Mouse (Mus musculus) intestine, embryonic 16.5 days (tissue): ENCODE measurements around the gene Epha1. TPM values are rescaled to one million over a fixed set of nuclear protein-coding genes. Genes with fewer than 3 reads are reported as not detected.

Experiments used
- ATAC-seq: fragments of 200-750 bp; cut with Nextera tagmentation; 2 replicates; pipeline ENCODE4 v1.8.0; 2017; ENCODE audit warnings: moderate TSS enrichment, moderate library complexity
- H3K27ac ChIP-seq: fragments of 300-500 bp; sonication (generic); 2 replicates; pipeline ENCODE4 v1.5.1; 2014; ENCODE audit warnings: mild to moderate bottlenecking, low read length
- H3K27me3 ChIP-seq: fragments of 300-500 bp; sonication (generic); replicated peaks from 2 replicates; pipeline ENCODE4 v1.6.1; 2014; ENCODE audit warnings: low read length, control low read depth, mixed read lengths; ENCODE audit not compliant: control insufficient read depth, insufficient read depth
- H3K36me3 ChIP-seq: fragments of 300-500 bp; sonication (generic); 2 replicates; pipeline ENCODE4 v1.6.1; 2014; ENCODE audit warnings: low read length, control low read depth; ENCODE audit not compliant: control insufficient read depth, insufficient read depth
- H3K4me1 ChIP-seq: fragments of 300-500 bp; sonication (generic); 2 replicates; pipeline ENCODE4 v1.6.1; 2014; ENCODE audit warnings: low read length, control low read depth, mixed read lengths; ENCODE audit not compliant: control insufficient read depth, insufficient read depth
- H3K4me2 ChIP-seq: fragments of 300-500 bp; sonication (generic); 2 replicates; pipeline ENCODE4 v1.6.1; 2014; ENCODE audit warnings: low read depth, low read length, control low read depth
- H3K4me3 ChIP-seq: fragments of 300-500 bp; sonication (generic); 2 replicates; pipeline ENCODE4 v1.5.1; 2014; ENCODE audit warnings: mild to moderate bottlenecking, low read length
- H3K9ac ChIP-seq: fragments of 300-500 bp; sonication (generic); 2 replicates; pipeline ENCODE4 v1.6.1; 2014; ENCODE audit warnings: low read depth, low read length
- H3K9me3 ChIP-seq: fragments of 300-500 bp; sonication (generic); 2 replicates; pipeline ENCODE4 v1.6.1; 2016; ENCODE audit warnings: low read length, control low read depth; ENCODE audit not compliant: control insufficient read depth
- WGBS: fragments of 180-500 bp; shearing (Covaris S2); extraction: QIAGEN DNeasy Blood & Tissue Kit; methylation state at CpG from one replicate; pipeline ENCODE4 v1.1.7; 2014; 5-methylcytosine and 5-hydroxymethylcytosine counted together
- polyA plus RNA-seq: library from polyadenylated mRNA; unstranded; fragments of >200 nt; fragmentation: Nextera tagmentation; extraction: Ambion mirVana; gene quantifications from 2 replicates; pipeline ENCODE4 v1.2.1, GENCODE M21; 2015

Epha1 gene
- polyA plus RNA-seq, 1 experiment from 2014 or later, result 10.0 TPM

DNA sequence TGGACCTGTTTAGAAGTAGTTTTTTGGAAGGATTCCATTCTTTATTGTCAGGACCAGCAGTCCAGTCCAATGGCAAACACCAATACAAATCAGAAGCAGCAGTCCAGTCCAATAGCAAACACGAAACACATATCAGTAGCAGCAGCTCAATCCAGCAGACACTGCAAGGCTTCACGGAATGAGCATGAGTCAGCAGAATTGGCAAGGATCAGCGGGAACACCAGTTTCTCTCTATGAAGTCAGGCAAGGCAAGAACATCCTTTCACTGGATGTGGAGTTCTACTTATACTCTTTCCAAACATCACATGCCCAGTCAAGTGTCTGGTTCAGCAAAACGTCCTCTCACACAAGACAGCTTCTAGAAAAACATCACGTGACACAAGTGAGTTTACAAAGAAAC lies 33.1 kb downstream of the Epha1 start:
- ATAC-seq, result no peak
- no peaks in the 10 kb centered on the region for H3K36me3 ChIP-seq
- no peaks in the 10 kb centered on the region for H3K4me1 ChIP-seq
- H3K4me3 ChIP-seq, result no peak overlapping the region
- WGBS, result 79% methylated on average over 5 of the region's 5 CpGs
- no peaks in the 10 kb centered on the region for H3K9me3 ChIP-seq
- H3K9ac ChIP-seq, result no peak overlapping the region
- H3K27ac ChIP-seq, result no peak overlapping the region
- no peaks in the 10 kb centered on the region for H3K27me3 ChIP-seq
- H3K4me2 ChIP-seq, result no peak overlapping the region

DNA sequence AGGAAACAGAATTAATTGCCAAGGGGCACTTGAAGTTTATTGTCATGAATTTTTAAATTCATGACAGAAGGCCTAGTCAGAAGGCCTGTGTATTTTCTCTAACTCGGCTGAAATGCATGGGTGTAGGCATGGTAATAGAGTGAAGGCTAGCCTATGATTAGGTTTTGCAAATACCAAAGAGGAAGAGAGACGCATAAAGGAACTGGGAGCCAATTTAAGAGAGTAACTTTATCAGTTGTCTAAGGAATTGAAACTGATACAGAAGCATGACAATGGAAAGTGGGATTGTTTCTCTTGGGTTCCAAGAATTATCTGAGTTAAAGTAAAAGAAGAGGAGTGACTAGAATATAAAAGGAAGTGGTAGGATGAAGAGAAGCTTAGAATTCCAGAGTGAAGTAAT lies 33.9 kb downstream of the Epha1 start:
- 82% methylated on average over 2 of the region's 2 CpGs for WGBS
- no peak for ATAC-seq
- Histone ChIP-seq H3K27me3 (no peaks in the 10 kb centered on the region), H3K9me3 (no peaks in the 10 kb centered on the region), H3K4me3 (no peak overlapping the region), H3K36me3 (no peaks in the 10 kb centered on the region), H3K4me1 (no peaks in the 10 kb centered on the region), H3K27ac (no peak overlapping the region), H3K4me2 (no peak overlapping the region), H3K9ac (no peak overlapping the region)

DNA sequence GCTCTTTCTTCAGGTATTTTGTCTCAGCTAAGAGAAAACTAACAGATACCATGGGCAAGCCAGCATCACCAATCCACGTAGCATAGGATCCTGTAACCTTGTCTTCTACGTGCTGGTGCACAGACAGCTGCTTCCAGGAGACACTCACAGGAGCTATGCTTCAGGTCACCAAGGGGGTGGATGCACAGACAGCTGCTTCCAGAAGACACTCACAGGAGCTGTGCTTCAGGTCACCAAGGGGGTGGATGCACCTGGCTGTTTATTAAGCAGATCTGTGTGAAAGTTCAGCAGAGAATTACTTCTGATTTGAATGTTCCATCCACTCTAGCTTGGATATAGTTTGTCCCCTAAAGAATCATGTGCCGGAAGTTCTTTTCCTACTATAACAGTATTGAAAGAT lies 42.1 kb downstream of the Epha1 start:
- Histone ChIP-seq H3K4me1 (no peaks in the 10 kb centered on the region), H3K9me3 (no peaks in the 10 kb centered on the region), H3K4me2 (no peak overlapping the region), H3K36me3 (no peaks in the 10 kb centered on the region), H3K27me3 (no peaks in the 10 kb centered on the region), H3K9ac (no peak overlapping the region), H3K4me3 (no peak overlapping the region), H3K27ac (no peak overlapping the region)
- WGBS, result 84% methylated on average over 3 of the region's 3 CpGs
- ATAC-seq, result no peak

DNA sequence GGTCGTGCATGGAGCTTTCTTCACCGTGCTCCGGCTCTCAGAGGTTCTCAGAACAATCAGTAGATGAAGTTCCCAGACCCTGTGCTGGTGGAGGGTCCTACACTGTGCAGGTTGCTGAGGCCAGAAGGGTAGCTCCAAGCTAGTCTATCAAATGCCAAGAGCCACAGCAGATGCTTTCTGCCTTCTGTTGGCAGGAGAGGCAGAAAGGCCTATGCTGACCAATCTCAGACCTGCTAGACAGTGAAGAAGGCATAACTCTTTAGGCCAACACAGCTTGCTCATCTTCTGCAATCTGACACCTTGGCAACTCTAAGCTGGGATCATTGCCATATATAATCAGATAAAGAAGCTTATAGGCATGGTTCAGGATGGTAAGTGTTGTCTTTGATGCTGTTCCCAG lies 42.9 kb downstream of the Epha1 start:
- no peak for ATAC-seq
- no peaks in the 10 kb centered on the region for H3K27me3 ChIP-seq
- H3K27ac ChIP-seq, result no peak overlapping the region
- no peaks in the 10 kb centered on the region for H3K36me3 ChIP-seq
- no peak overlapping the region for H3K9ac ChIP-seq
- no peak overlapping the region for H3K4me2 ChIP-seq
- no peaks in the 10 kb centered on the region for H3K4me1 ChIP-seq
- WGBS, result 79% methylated on average over 3 of the region's 3 CpGs
- no peak overlapping the region for H3K4me3 ChIP-seq
- H3K9me3 ChIP-seq, result no peaks in the 10 kb centered on the region

DNA sequence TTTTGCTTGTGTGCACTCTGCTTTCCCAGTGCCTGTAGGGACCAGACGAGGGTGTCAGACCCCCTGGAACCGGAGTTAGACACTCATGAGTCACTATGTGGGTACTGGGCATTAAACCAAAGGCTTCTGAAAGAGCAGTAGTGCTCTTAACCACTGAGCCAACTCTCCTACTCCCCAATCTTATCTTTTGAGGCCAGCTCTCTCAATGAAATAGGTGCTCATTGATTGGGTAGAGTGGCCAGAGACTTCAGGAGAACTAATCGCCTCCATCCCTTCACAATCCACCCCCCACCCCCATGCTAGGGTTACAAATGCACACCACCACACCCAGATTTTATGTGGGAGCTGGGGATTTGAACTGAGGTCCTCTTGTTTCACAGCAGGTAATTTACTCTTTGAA lies 44.3 kb downstream of the Epha1 start:
- Histone ChIP-seq H3K9ac (no peak overlapping the region), H3K4me1 (peaks cover 12% of the 10 kb centered on the region), H3K4me2 (no peak overlapping the region), H3K27ac (no peak overlapping the region), H3K27me3 (peaks cover 13% of the 10 kb centered on the region), H3K4me3 (no peak overlapping the region), H3K36me3 (no peaks in the 10 kb centered on the region), H3K9me3 (no peaks in the 10 kb centered on the region)
- WGBS, result 79% methylated on average over 3 of the region's 3 CpGs
- ATAC-seq, result no peak

DNA sequence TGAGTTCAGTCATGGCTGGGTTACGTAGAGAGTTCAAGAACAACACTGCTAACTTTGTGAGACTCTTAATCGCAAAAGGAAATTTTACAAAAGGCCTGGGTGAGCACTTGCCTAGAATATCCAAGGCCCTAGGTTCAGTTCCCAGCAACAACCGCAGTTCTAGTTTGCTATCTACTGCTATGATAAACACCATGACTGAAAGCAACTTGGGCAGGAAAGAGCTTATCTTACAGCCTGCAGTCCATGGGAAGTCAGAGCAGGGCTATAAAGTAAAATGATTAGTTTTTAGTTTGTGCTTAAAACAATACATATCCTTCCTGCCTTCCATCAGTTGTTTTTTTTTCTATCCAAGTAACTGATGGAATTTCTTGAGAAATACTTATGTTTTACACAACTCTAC lies 46.6 kb downstream of the Epha1 start:
- 90% methylated on average over 3 of the region's 3 CpGs for WGBS
- Histone ChIP-seq H3K4me2 (no peak overlapping the region), H3K4me1 (peaks cover 16% of the 10 kb centered on the region), H3K27me3 (peaks cover 19% of the 10 kb centered on the region), H3K4me3 (no peak overlapping the region), H3K27ac (no peak overlapping the region), H3K36me3 (no peaks in the 10 kb centered on the region), H3K9me3 (no peaks in the 10 kb centered on the region), H3K9ac (no peak overlapping the region)
- no peak for ATAC-seq

DNA sequence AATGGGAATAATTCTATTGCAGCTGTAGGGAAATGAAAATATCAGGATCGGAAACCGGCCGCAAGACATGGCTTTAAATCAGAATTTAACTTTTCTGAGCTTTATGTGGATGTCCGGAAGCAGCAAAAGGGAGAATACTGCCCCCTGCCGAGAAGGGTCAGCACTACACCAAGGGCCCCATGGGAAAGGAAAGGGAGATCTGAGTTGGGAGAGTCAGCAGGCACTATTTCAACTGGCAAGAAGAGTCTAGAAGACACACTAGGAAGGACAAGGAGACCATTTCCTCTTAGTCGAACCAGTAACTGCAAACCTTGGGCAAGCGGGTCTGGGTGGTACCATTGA lies 47.8 kb downstream of the Epha1 start:
- no peaks in the 10 kb centered on the region for H3K9me3 ChIP-seq
- peaks cover 16% of the 10 kb centered on the region for H3K4me1 ChIP-seq
- ATAC-seq, result no peak
- H3K27me3 ChIP-seq, result peaks cover 19% of the 10 kb centered on the region
- H3K27ac ChIP-seq, result no peak overlapping the region
- peak overlapping the region; percentile 96 for H3K4me2 ChIP-seq
- peak overlapping the region; percentile 61 for H3K4me3 ChIP-seq
- WGBS, result 6% methylated on average over 7 of the region's 7 CpGs
- no peaks in the 10 kb centered on the region for H3K36me3 ChIP-seq
- H3K9ac ChIP-seq, result no peak overlapping the region; the same call in 1 of the 2 replicates

DNA sequence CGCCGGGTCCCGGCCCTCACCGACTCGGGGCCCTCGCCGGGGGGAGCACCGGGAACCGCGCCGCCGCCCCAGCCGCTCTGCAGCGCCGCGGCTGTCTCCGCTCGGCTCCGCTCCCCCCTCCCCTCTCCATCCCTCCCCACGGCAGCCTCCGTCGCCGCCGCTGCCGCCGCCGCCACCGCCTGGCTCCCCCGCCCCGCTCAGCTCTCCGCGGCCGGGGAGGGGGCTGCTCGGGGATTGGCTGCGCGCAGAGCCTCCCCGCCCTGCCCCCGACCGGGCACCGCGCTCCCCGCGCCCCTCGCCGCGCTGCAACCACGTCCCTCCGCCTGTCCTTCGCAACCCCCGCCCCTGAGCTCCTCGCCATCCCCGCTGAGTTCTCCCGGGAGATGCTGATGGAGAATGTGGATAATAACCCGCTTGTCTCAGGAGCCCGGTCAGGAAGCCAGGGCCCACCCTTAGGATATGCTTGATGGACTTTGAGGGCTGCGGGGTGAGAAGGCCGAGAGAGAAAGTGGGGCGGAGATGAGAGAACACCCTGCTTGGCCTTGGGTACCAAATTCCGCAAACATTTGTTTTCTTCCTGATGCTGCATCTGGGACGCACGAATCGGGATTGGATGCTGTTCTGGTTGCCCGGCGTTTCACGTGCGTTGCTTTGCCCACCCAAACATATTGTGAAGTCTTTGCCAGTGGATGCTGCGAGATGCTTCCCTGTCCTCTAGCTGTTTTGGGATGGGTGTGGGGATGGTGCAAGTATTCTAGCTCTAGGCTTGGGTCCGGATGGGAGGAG lies 48.4 kb downstream of the Epha1 start, which contains the start of gene Fam131b:
TSS of gene Fam131b (minus strand) at position 162 of the 786 bp plus-strand sequence.
- Histone ChIP-seq H3K4me3 (peak within 1 kb of the TSS; percentile 61), H3K27ac (no peak within 1 kb of the TSS), H3K4me1 (peaks cover 16% of the 10 kb centered on the region), H3K9ac (peak within 1 kb of the TSS; percentile 61), H3K9me3 (no peaks in the 10 kb centered on the region), H3K27me3 (peaks cover 19% of the 10 kb centered on the region), H3K36me3 (no peaks in the 10 kb centered on the region), H3K4me2 (peak within 1 kb of the TSS; percentile 96)
- ATAC-seq, result peak; percentile 55
- WGBS, result under 1% methylated on average over 49 of the region's 68 CpGs

DNA sequence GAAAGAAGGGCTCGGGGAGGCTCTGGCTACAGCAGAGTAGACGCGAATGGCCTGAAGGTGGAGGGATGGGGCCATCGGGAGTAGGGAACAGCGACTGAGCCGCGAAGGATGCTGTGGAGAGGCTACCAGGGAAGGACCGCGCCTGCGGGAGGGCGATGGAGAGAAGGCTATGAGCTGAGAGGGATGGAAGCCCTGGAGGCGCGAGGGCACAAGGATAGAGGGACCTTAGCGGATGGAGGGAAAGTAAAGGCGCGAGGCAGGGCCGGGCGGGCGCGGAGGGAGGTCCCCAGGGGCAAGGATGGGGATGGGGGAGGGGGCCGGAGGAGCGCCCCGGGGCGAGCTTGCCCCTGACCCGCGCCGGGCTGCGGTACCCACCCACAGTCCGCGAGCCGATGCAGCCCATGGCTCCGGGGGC lies 49.0 kb downstream of the Epha1 start:
- Histone ChIP-seq H3K27ac (no peak overlapping the region), H3K9ac (peak overlapping the region; percentile 61), H3K4me2 (peak overlapping the region; percentile 96), H3K4me1 (peaks cover 16% of the 10 kb centered on the region), H3K27me3 (peaks cover 19% of the 10 kb centered on the region), H3K9me3 (no peaks in the 10 kb centered on the region), H3K4me3 (peak overlapping the region; percentile 61), H3K36me3 (no peaks in the 10 kb centered on the region)
- WGBS, result under 1% methylated on average over 22 of the region's 32 CpGs
- ATAC-seq, result peak; percentile 60
